Comparison of ENCODE assay signal across 8 mouse cellular contexts in genomic region chr13:115089020-115089394, GRCm38 (mm10). TPM values are rescaled to one million over a fixed set of nuclear protein-coding genes. Genes with fewer than 3 reads are reported as not detected.
DNase-seq lines count a peak whose midpoint lies in the region; ATAC-seq and TF ChIP-seq lines count a peak whose summit lies in the region.

No protein-coding gene starts in this region.

- peak overlapping the region; percentile 81; the same call in 1 of the 2 replicates for H3K27ac ChIP-seq in layer of hippocampus, adult 2 months
- no peak overlapping the region for H3K27ac ChIP-seq in embryonic facial prominence, embryonic 12.5 days
- H3K27ac ChIP-seq in hindbrain, postnatal 0 days, result no peak overlapping the region

- no peaks in the 10 kb centered on the region for H3K79me2 ChIP-seq in myocyte (ENCODE audit: control insufficient read depth, insufficient read depth)

- H3ac ChIP-seq in myocyte (ENCODE audit: control insufficient read depth, insufficient read length), result peak overlapping the region; percentile 54

- H3K4me2 ChIP-seq in embryonic facial prominence, embryonic 12.5 days (replicated peaks), result peak overlapping the region; percentile 90
- peak overlapping the region; percentile 99 for H3K4me2 ChIP-seq in hindbrain, postnatal 0 days (ENCODE audit: low read depth, low read length)
- H3K4me2 ChIP-seq in myocyte (ENCODE audit: low read depth), result peak overlapping the region; percentile 79

- H3K27me3 ChIP-seq in embryonic facial prominence, embryonic 12.5 days, result no peaks in the 10 kb centered on the region
- no peaks in the 10 kb centered on the region for H3K27me3 ChIP-seq in hindbrain, postnatal 0 days (ENCODE audit: insufficient read depth, low read length)
- H3K27me3 ChIP-seq in myocyte (ENCODE audit: control insufficient read depth, insufficient read depth, insufficient read length), result no peaks in the 10 kb centered on the region

- H3K36me3 ChIP-seq in embryonic facial prominence, embryonic 12.5 days, result peaks cover 19% of the 10 kb centered on the region
- 0 out of 2 replicates have a peak, but pooled peaks cover 5% of the 10 kb centered on the region for H3K36me3 ChIP-seq in hindbrain, postnatal 0 days (ENCODE audit: insufficient read depth, low read length)
- no peaks in the 10 kb centered on the region for H3K36me3 ChIP-seq in myocyte (ENCODE audit: control insufficient read depth, insufficient read depth)

- no peak for ATAC-seq in embryonic facial prominence, embryonic 12.5 days (ENCODE audit: insufficient number of reproducible peaks, insufficient read depth, low FRiP score, low TSS enrichment)
- no peak for ATAC-seq in hindbrain, postnatal 0 days

- H3K9me3 ChIP-seq in embryonic facial prominence, embryonic 12.5 days, result peaks cover 7% of the 10 kb centered on the region; the same call in 1 of the 2 replicates
- H3K9me3 ChIP-seq in hindbrain, postnatal 0 days (ENCODE audit: low read length), result no peaks in the 10 kb centered on the region; the same call in 1 of the 2 replicates

- H3K4me1 ChIP-seq in embryonic facial prominence, embryonic 12.5 days, result peaks cover 10% of the 10 kb centered on the region; the same call in 1 of the 2 replicates
- no peaks in the 10 kb centered on the region for H3K4me1 ChIP-seq in hindbrain, postnatal 0 days (ENCODE audit: insufficient read depth, low read length)

- peak overlapping the region; percentile 82 for H3K9ac ChIP-seq in embryonic facial prominence, embryonic 12.5 days
- H3K9ac ChIP-seq in hindbrain, postnatal 0 days (replicated peaks; ENCODE audit: low read length), result peak overlapping the region; percentile 46

- peak overlapping the region; percentile 79 for H3K4me3 ChIP-seq in layer of hippocampus, adult 2 months
- H3K4me3 ChIP-seq in embryonic facial prominence, embryonic 12.5 days, result peak overlapping the region; percentile 70
- peak overlapping the region; percentile 62 for H3K4me3 ChIP-seq in hindbrain, postnatal 0 days (ENCODE audit: low read length)
- H3K4me3 ChIP-seq in myocyte, result peak overlapping the region; percentile 61

- TF ChIP-seq CTCF in layer of hippocampus, adult 2 months (conservative IDR thresholded peaks at IDR 0.05), result no peak
- TF ChIP-seq CTCF in hindbrain, postnatal 0 days (IDR thresholded peaks at IDR 0.05; ENCODE audit: low read depth), result no peak

- WGBS in embryonic facial prominence, embryonic 12.5 days, result 64% methylated on average over 11 of the region's 11 CpGs
- 67% methylated on average over 11 of the region's 11 CpGs for WGBS in hindbrain, postnatal 0 days

- no peak for TF ChIP-seq POLR2A in myocyte (IDR thresholded peaks at IDR 0.05; ENCODE audit: insufficient read length, low read depth)

- no peak for DNase-seq in layer of hippocampus, adult 2 months (ENCODE audit: low spot score in 2 of 2)
- no peak for DNase-seq in layer of hippocampus, adult 9-11 months
- DNase-seq in hindbrain, postnatal 0 days (ENCODE audit: low spot score), result peak; percentile 1
- DNase-seq in frontal cortex, postnatal 14 days (ENCODE audit: low spot score in 2 of 2), result no peak
- no peak for DNase-seq in adrenal gland, adult 2 months
- DNase-seq in spleen, adult 18-20 months, result no peak

TF ChIP-seq in myocyte, 11 proteins besides CTCF, POLR2A, EP300 and RAD21:
- TF ChIP-seq MYOG (IDR thresholded peaks at IDR 0.05; ENCODE audit: control insufficient read depth in 1 of 3, insufficient read depth in 1 of 3, insufficient read length in 2 of 3, low read depth in 2 of 3), result no peak
- no peak for TF ChIP-seq E2F4 (IDR thresholded peaks at IDR 0.05; ENCODE audit: insufficient read depth)
- TF ChIP-seq TCF3 (IDR thresholded peaks at IDR 0.05; ENCODE audit: insufficient read length, low read depth), result no peak
- no peak for TF ChIP-seq CEBPB (IDR thresholded peaks at IDR 0.05; ENCODE audit: insufficient read depth, poor library complexity, severe bottlenecking)
- no peak for TF ChIP-seq USF1 (IDR thresholded peaks at IDR 0.05; ENCODE audit: low read depth)
- no peak for TF ChIP-seq POLR2AphosphoS2 (IDR thresholded peaks at IDR 0.05; ENCODE audit: insufficient read length, low read depth)
- TF ChIP-seq MAX (IDR thresholded peaks at IDR 0.05; ENCODE audit: low read depth), result no peak
- no peak for TF ChIP-seq MYOD1 (IDR thresholded peaks at IDR 0.05; ENCODE audit: control insufficient read depth in 1 of 3, insufficient read length in 2 of 3, low read depth in 2 of 3)
- TF ChIP-seq TCF12 (IDR thresholded peaks at IDR 0.05; ENCODE audit: insufficient read depth, poor library complexity, severe bottlenecking), result no peak
- no peak for TF ChIP-seq REST (IDR thresholded peaks at IDR 0.05; ENCODE audit: insufficient read depth, insufficient read length)
- no peak for TF ChIP-seq SRF (IDR thresholded peaks at IDR 0.05; ENCODE audit: control insufficient read depth, insufficient read length, low read depth)

RNA-seq across cellular contexts. Expression of gene Pelo, which starts 1.0 kb away (rescaled TPM):
- 10 to 100 TPM; 19.8 to 22.5 TPM for total RNA-seq in layer of hippocampus, adult 2 months (2021)
- polyA plus RNA-seq in embryonic facial prominence, embryonic 12.5 days (2016; fragmentation: Nextera tagmentation; extraction: Ambion mirVana), result 6.2 and 6.3 TPM in 2 replicates
- 9.8 and 16.0 TPM in 2 replicates for total RNA-seq in hindbrain, postnatal 0 days (2014; rRNA removed)
- 7.4 and 7.8 TPM in 2 replicates for polyA plus RNA-seq in hindbrain, postnatal 0 days (2015; fragmentation: Nextera tagmentation; extraction: Ambion mirVana)
- polyA plus RNA-seq in myocyte (2012; fragmentation: generic; extraction: Trizol), result 23.7 TPM
- 10 to 100 TPM; 24.7 to 24.9 TPM for total RNA-seq in adrenal gland, adult 2 months (2021)
- 26.9 and 27.3 TPM in 2 replicates for polyA plus RNA-seq in adrenal gland, adult 2 months (2012; rRNA removed)

RNA-seq across cellular contexts. Expression of gene Gm49395, which starts 12.7 kb away (rescaled TPM):
- total RNA-seq in layer of hippocampus, adult 2 months (2021), result 1 to 10 TPM; 1.5 to 4.1 TPM
- 2.4 and 2.5 TPM in 2 replicates for polyA plus RNA-seq in embryonic facial prominence, embryonic 12.5 days (2016; fragmentation: Nextera tagmentation; extraction: Ambion mirVana)
- total RNA-seq in hindbrain, postnatal 0 days (2014; rRNA removed), result 0.90 TPM in 1 of 2 replicates, not detected in the other
- polyA plus RNA-seq in hindbrain, postnatal 0 days (2015; fragmentation: Nextera tagmentation; extraction: Ambion mirVana), result 2.9 and 4.2 TPM in 2 replicates
- polyA plus RNA-seq in myocyte (2012; fragmentation: generic; extraction: Trizol), result 0.23 TPM
- total RNA-seq in adrenal gland, adult 2 months (2021), result 1 to 10 TPM; 5.3 to 8.8 TPM
- 16.5 and 21.8 TPM in 2 replicates for polyA plus RNA-seq in adrenal gland, adult 2 months (2012; rRNA removed)

RNA-seq across cellular contexts. Expression of gene Itga1, which starts 12.8 kb away (rescaled TPM):
- total RNA-seq in layer of hippocampus, adult 2 months (2021), result 1 to 10 TPM; 5.3 to 7.1 TPM
- 3.4 and 3.8 TPM in 2 replicates for polyA plus RNA-seq in embryonic facial prominence, embryonic 12.5 days (2016; fragmentation: Nextera tagmentation; extraction: Ambion mirVana)
- 4.6 and 6.8 TPM in 2 replicates for total RNA-seq in hindbrain, postnatal 0 days (2014; rRNA removed)
- 3.7 and 4.1 TPM in 2 replicates for polyA plus RNA-seq in hindbrain, postnatal 0 days (2015; fragmentation: Nextera tagmentation; extraction: Ambion mirVana)
- polyA plus RNA-seq in myocyte (2012; fragmentation: generic; extraction: Trizol), result 0.11 TPM
- 10 to 100 TPM; 30.7 to 32.4 TPM for total RNA-seq in adrenal gland, adult 2 months (2021)
- polyA plus RNA-seq in adrenal gland, adult 2 months (2012; rRNA removed), result 3.6 and 3.8 TPM in 2 replicates
